In genomic region chr12:80379831-80380457, GRCm38 (mm10) we compare ENCODE assay signal across 8 mouse cellular contexts. TPM values are rescaled to one million over a fixed set of nuclear protein-coding genes. Genes with fewer than 3 reads are reported as not detected.
DNase-seq lines count a peak whose midpoint lies in the region; ATAC-seq and TF ChIP-seq lines count a peak whose summit lies in the region.

No protein-coding gene starts in this region.

- ATAC-seq in hindbrain, embryonic 11.5 days (ENCODE audit: low FRiP score), result peak; percentile 59
- ATAC-seq in lung, embryonic 16.5 days (ENCODE audit: low read depth), result peak; percentile 95
- peak; percentile 77 for ATAC-seq in stomach, postnatal 0 days (ENCODE audit: low FRiP score, low TSS enrichment)
- ATAC-seq in activated CD4-positive, CD25-positive, alpha-beta regulatory T cell, adult 4 months, result no peak

- no peaks in the 10 kb centered on the region for H3K9me3 ChIP-seq in hindbrain, embryonic 11.5 days (ENCODE audit: control insufficient read depth, low read length)
- no peaks in the 10 kb centered on the region for H3K9me3 ChIP-seq in lung, embryonic 16.5 days (ENCODE audit: control insufficient read depth, low read length)
- no peaks in the 10 kb centered on the region for H3K9me3 ChIP-seq in stomach, postnatal 0 days (ENCODE audit: control insufficient read depth, low read length)

- no peak overlapping the region for H3K4me2 ChIP-seq in hindbrain, embryonic 11.5 days (replicated peaks; ENCODE audit: low read depth, low read length)
- no peak overlapping the region for H3K4me2 ChIP-seq in lung, embryonic 16.5 days (ENCODE audit: low read depth, low read length)
- H3K4me2 ChIP-seq in stomach, postnatal 0 days (replicated peaks; ENCODE audit: low read depth), result no peak overlapping the region

- no peaks in the 10 kb centered on the region for H3K27me3 ChIP-seq in hindbrain, embryonic 11.5 days (ENCODE audit: control insufficient read depth, insufficient read depth, low read length)
- no peaks in the 10 kb centered on the region for H3K27me3 ChIP-seq in lung, embryonic 16.5 days (ENCODE audit: control insufficient read depth, insufficient read depth, low read depth, low read length)
- no peaks in the 10 kb centered on the region for H3K27me3 ChIP-seq in stomach, postnatal 0 days (ENCODE audit: control insufficient read depth, insufficient read depth, low read length)

- H3K4me1 ChIP-seq in cortical plate, adult 2 months (ENCODE audit: control insufficient read depth, insufficient read depth, low read length), result peaks cover 7% of the 10 kb centered on the region
- H3K4me1 ChIP-seq in hindbrain, embryonic 11.5 days (replicated peaks; ENCODE audit: control insufficient read depth, insufficient read depth, low read length), result no peaks in the 10 kb centered on the region
- H3K4me1 ChIP-seq in lung, embryonic 16.5 days (replicated peaks; ENCODE audit: control insufficient read depth, insufficient read depth, low read length), result peaks cover 14% of the 10 kb centered on the region
- no peaks in the 10 kb centered on the region for H3K4me1 ChIP-seq in stomach, postnatal 0 days (replicated peaks; ENCODE audit: control insufficient read depth, insufficient read depth)

- no peak for TF ChIP-seq CTCF in cortical plate, adult 2 months (IDR thresholded peaks at IDR 0.05; ENCODE audit: extremely low read depth, insufficient read depth, low read length)
- no peak for TF ChIP-seq CTCF in stomach, postnatal 0 days (IDR thresholded peaks at IDR 0.05; ENCODE audit: low read depth)

- H3K36me3 ChIP-seq in hindbrain, embryonic 11.5 days (ENCODE audit: control insufficient read depth, insufficient read depth, low read length), result no peaks in the 10 kb centered on the region
- peaks cover 16% of the 10 kb centered on the region for H3K36me3 ChIP-seq in lung, embryonic 16.5 days (ENCODE audit: control insufficient read depth, insufficient read depth, low read length)
- H3K36me3 ChIP-seq in stomach, postnatal 0 days (ENCODE audit: control insufficient read depth, insufficient read depth, low read length), result peaks cover 2% of the 10 kb centered on the region; the same call in 1 of the 2 replicates

- 91% methylated on average over 10 of the region's 10 CpGs for WGBS in hindbrain, embryonic 11.5 days
- WGBS in lung, embryonic 16.5 days, result 86% methylated on average over 10 of the region's 10 CpGs
- 87% methylated on average over 10 of the region's 10 CpGs for WGBS in stomach, postnatal 0 days

- no peak overlapping the region for H3K4me3 ChIP-seq in cortical plate, adult 2 months (ENCODE audit: insufficient read depth, low read length)
- no peak overlapping the region for H3K4me3 ChIP-seq in hindbrain, embryonic 11.5 days (ENCODE audit: low read depth, low read length)
- H3K4me3 ChIP-seq in lung, embryonic 16.5 days (ENCODE audit: low read length), result no peak overlapping the region
- no peak overlapping the region for H3K4me3 ChIP-seq in stomach, postnatal 0 days (ENCODE audit: low read depth, low read length)

- H3K27ac ChIP-seq in cortical plate, adult 2 months (ENCODE audit: insufficient read depth, low read length), result peak overlapping the region; percentile 97
- peak overlapping the region; percentile 54; the same call in 1 of the 2 replicates for H3K27ac ChIP-seq in hindbrain, embryonic 11.5 days (ENCODE audit: low read depth, low read length)
- peak overlapping the region; percentile 85 for H3K27ac ChIP-seq in lung, embryonic 16.5 days (ENCODE audit: low read length)
- peak overlapping the region; percentile 45; the same call in 1 of the 2 replicates for H3K27ac ChIP-seq in stomach, postnatal 0 days (replicated peaks)

- TF ChIP-seq EP300 in stomach, postnatal 0 days (optimal IDR thresholded peaks at IDR 0.05), result no peak

- 0 out of 2 replicates have a peak overlapping the region, but pooled peaks have one; percentile 11 for H3K9ac ChIP-seq in hindbrain, embryonic 11.5 days (ENCODE audit: low read depth, low read length)
- H3K9ac ChIP-seq in lung, embryonic 16.5 days (ENCODE audit: low read length), result no peak overlapping the region
- no peak overlapping the region for H3K9ac ChIP-seq in stomach, postnatal 0 days (ENCODE audit: low read length)

- DNase-seq in layer of hippocampus, adult 11-12 months (ENCODE audit: low spot score), result peak; percentile 52
- DNase-seq in layer of hippocampus, adult 9-10 months (ENCODE audit: low spot score), result no peak
- DNase-seq in hindbrain, embryonic 11.5 days (ENCODE audit: low spot score), result peak; percentile 23
- DNase-seq in stomach, postnatal 0 days (ENCODE audit: low spot score), result peak; percentile 41
- no peak for DNase-seq in kidney, adult 9 months

- no peak for TF ChIP-seq POLR2A in cortical plate, adult 2 months (IDR thresholded peaks at IDR 0.05; ENCODE audit: extremely low read depth, insufficient read depth, low read length)

RNA-seq across cellular contexts. Expression of gene Dcaf5, which starts 56.5 kb away (rescaled TPM):
- 49.4 and 51.2 TPM in 2 replicates for polyA plus RNA-seq in cortical plate, adult 2 months (2012; rRNA removed)
- polyA plus RNA-seq in hindbrain, embryonic 11.5 days (2014; fragmentation: Nextera tagmentation; extraction: Ambion mirVana), result 14.5 and 15.1 TPM in 2 replicates
- 9.8 and 11.6 TPM in 2 replicates for polyA plus RNA-seq in lung, embryonic 16.5 days (2015; fragmentation: Nextera tagmentation; extraction: Ambion mirVana)
- polyA plus RNA-seq in stomach, postnatal 0 days (2015; fragmentation: Nextera tagmentation; extraction: Ambion mirVana), result 5.4 and 7.2 TPM in 2 replicates
- polyA plus RNA-seq in activated CD4-positive, CD25-positive, alpha-beta regulatory T cell, adult 4 months (2017; shearing (Covaris generic)), result 10 to 100 TPM; 14.9 to 19.0 TPM

Comparison
In these comparisons a context has a peak if more than half of its experiments do, and no peak if none do; other contexts are left out.
1. DNase-seq: peak in layer of hippocampus, adult 11-12 months (single experiment), hindbrain, embryonic 11.5 days (single experiment) and stomach, postnatal 0 days (single experiment); none in layer of hippocampus, adult 9-10 months (single experiment) and kidney, adult 9 months (single experiment).
2. H3K27ac ChIP-seq: peak in every context shown above with its lines; median percentile 97 in cortical plate, adult 2 months; 85 in lung, embryonic 16.5 days; 54 in hindbrain, embryonic 11.5 days; 45 in stomach, postnatal 0 days.